Mouse (Mus musculus) erythroid progenitor cell, adult 5-6 weeks (primary cell): ENCODE measurements around the gene Nadk. TPM values are rescaled to one million over a fixed set of nuclear protein-coding genes. Genes with fewer than 3 reads are reported as not detected.

Experiments
- ATAC-seq: replicated peaks from 2 replicates; pipeline ENCODE4 v1.8.0; 2016; ENCODE audit warnings: moderate number of reproducible peaks, mild to moderate bottlenecking, moderate TSS enrichment, inconsistent platforms; ENCODE audit not compliant: poor library complexity, low FRiP score, severe bottlenecking
- total RNA-seq, 2 experiments: library from RNA; stranded (forward) in 1 of 2; stranded (reverse) in 1 of 2; fragments of 150-400 nt in 1 of 2; fragments of 186-747, 209-891 nt in 1 of 2; gene quantifications; 2 replicates each; pipeline versions ENCODE4 v1.2.3 to v1.2.4; 2015 to 2017; ENCODE audit warnings: low replicate concordance in 2 of 2

Nadk gene
- total RNA-seq, 2 experiments from 2014 or later, result 12.9 to 26.0 TPM

GRCm38 (mm10) chr4:155599901-155600825 is 38.0 kb downstream of the Nadk start:
- no peak for ATAC-seq

- peak; percentile 88 for ATAC-seq
Measured at GRCm38 (mm10) chr4:155601091-155601996, 39.2 kb downstream of the Nadk start, which contains the start of gene Slc35e2. TSS of gene Slc35e2 (plus strand) at chr4:155601416.

- no peak for ATAC-seq
Measured at GRCm38 (mm10) chr4:155601997-155602456, 39.8 kb downstream of the Nadk start.

GRCm38 (mm10) chr4:155602753-155603152 is 40.6 kb downstream of the Nadk start:
- no peak for ATAC-seq

GRCm38 (mm10) chr4:155603801-155604200 is 41.6 kb downstream of the Nadk start:
- ATAC-seq, result no peak

GRCm38 (mm10) chr4:155605132-155605531 is 43.0 kb downstream of the Nadk start:
- ATAC-seq, result no peak

- ATAC-seq, result no peak
Measured at GRCm38 (mm10) chr4:155606825-155607224, 44.6 kb downstream of the Nadk start.

- no peak for ATAC-seq
Measured at GRCm38 (mm10) chr4:155611860-155612259, 49.7 kb downstream of the Nadk start.

- no peak for ATAC-seq
Measured at GRCm38 (mm10) chr4:155613264-155613663, 51.1 kb downstream of the Nadk start.

GRCm38 (mm10) chr4:155618321-155618720 is 56.1 kb downstream of the Nadk start:
- 0 out of 2 replicates have a peak, but pooled peaks have one; percentile 55 for ATAC-seq

GRCm38 (mm10) chr4:155624338-155625291 is 62.4 kb downstream of the Nadk start, which contains the start of gene Cdk11b:
TSS of gene Cdk11b (plus strand) at chr4:155624854.
- peak; percentile 97 for ATAC-seq

GRCm38 (mm10) chr4:155630267-155630666 is 68.1 kb downstream of the Nadk start:
- ATAC-seq, result no peak

GRCm38 (mm10) chr4:155635766-155636499 is 73.8 kb downstream of the Nadk start:
- ATAC-seq, result no peak

Other genes with a start within 250 kb of the Nadk start
- gene Prkcz, start 201.0 kb upstream of the Nadk start, total RNA-seq (2015; ENCODE audit: low replicate concordance), result 12.2 TPM in 1 of 2 replicates, not detected in the other
- not detected in 2 replicates for gene Prkcz, start 201.0 kb upstream of the Nadk start, total RNA-seq (2017; ENCODE audit: low replicate concordance)
- not detected in 2 replicates for gene Gabrd, start 164.3 kb upstream of the Nadk start, total RNA-seq (2015; ENCODE audit: low replicate concordance)
- not detected in 2 replicates for gene Gabrd, start 164.3 kb upstream of the Nadk start, total RNA-seq (2017; ENCODE audit: low replicate concordance)
- not detected in 2 replicates for gene Cfap74, start 153.2 kb upstream of the Nadk start, total RNA-seq (2015; ENCODE audit: low replicate concordance)
- not detected in 2 replicates for gene Cfap74, start 153.2 kb upstream of the Nadk start, total RNA-seq (2017; ENCODE audit: low replicate concordance)
- gene Tmem52, start 93.3 kb upstream of the Nadk start, total RNA-seq (2015; ENCODE audit: low replicate concordance), result not detected in 2 replicates
- gene Tmem52, start 93.3 kb upstream of the Nadk start, total RNA-seq (2017; ENCODE audit: low replicate concordance), result not detected in 2 replicates
- gene Gnb1, start 71.0 kb upstream of the Nadk start, total RNA-seq (2015; ENCODE audit: low replicate concordance), result 95.2 and 108 TPM in 2 replicates
- 24.6 and 31.3 TPM in 2 replicates for gene Gnb1, start 71.0 kb upstream of the Nadk start, total RNA-seq (2017; ENCODE audit: low replicate concordance)
- 10.9 and 31.4 TPM in 2 replicates for gene Slc35e2, start 39.0 kb downstream of the Nadk start, total RNA-seq (2015; ENCODE audit: low replicate concordance)
- gene Slc35e2, start 39.0 kb downstream of the Nadk start, total RNA-seq (2017; ENCODE audit: low replicate concordance), result 12.2 and 14.1 TPM in 2 replicates
- gene Cdk11b, start 62.5 kb downstream of the Nadk start, total RNA-seq (2015; ENCODE audit: low replicate concordance), result 28.5 and 59.5 TPM in 2 replicates
- gene Cdk11b, start 62.5 kb downstream of the Nadk start, total RNA-seq (2017; ENCODE audit: low replicate concordance), result 53.6 and 56.3 TPM in 2 replicates
- not detected in 2 replicates for gene Gm10563, start 83.0 kb downstream of the Nadk start, total RNA-seq (2015; ENCODE audit: low replicate concordance)
- not detected in 2 replicates for gene Gm10563, start 83.0 kb downstream of the Nadk start, total RNA-seq (2017; ENCODE audit: low replicate concordance)
- gene Mmp23, start 91.0 kb downstream of the Nadk start, total RNA-seq (2015; ENCODE audit: low replicate concordance), result not detected in 2 replicates
- not detected in 2 replicates for gene Mmp23, start 91.0 kb downstream of the Nadk start, total RNA-seq (2017; ENCODE audit: low replicate concordance)
- 0.84 and 2.9 TPM in 2 replicates for gene Mib2, start 106.8 kb downstream of the Nadk start, total RNA-seq (2015; ENCODE audit: low replicate concordance)
- gene Mib2, start 106.8 kb downstream of the Nadk start, total RNA-seq (2017; ENCODE audit: low replicate concordance), result 3.2 and 6.6 TPM in 2 replicates
- not detected in 2 replicates for gene Fndc10, start 132.0 kb downstream of the Nadk start, total RNA-seq (2015; ENCODE audit: low replicate concordance)
- gene Fndc10, start 132.0 kb downstream of the Nadk start, total RNA-seq (2017; ENCODE audit: low replicate concordance), result not detected in 2 replicates
- 44.9 and 65.6 TPM in 2 replicates for gene Ssu72, start 142.4 kb downstream of the Nadk start, total RNA-seq (2015; ENCODE audit: low replicate concordance)
- 37.0 and 57.2 TPM in 2 replicates for gene Ssu72, start 142.4 kb downstream of the Nadk start, total RNA-seq (2017; ENCODE audit: low replicate concordance)
- not detected in 2 replicates for gene Tmem240, start 172.4 kb downstream of the Nadk start, total RNA-seq (2015; ENCODE audit: low replicate concordance)
- not detected in 2 replicates for gene Tmem240, start 172.4 kb downstream of the Nadk start, total RNA-seq (2017; ENCODE audit: low replicate concordance)
- 0.84 and 35.3 TPM in 2 replicates for gene Atad3a, start 198.7 kb downstream of the Nadk start, total RNA-seq (2015; ENCODE audit: low replicate concordance)
- 3.3 and 5.1 TPM in 2 replicates for gene Atad3a, start 198.7 kb downstream of the Nadk start, total RNA-seq (2017; ENCODE audit: low replicate concordance)
- not detected in 2 replicates for gene Vwa1, start 212.3 kb downstream of the Nadk start, total RNA-seq (2015; ENCODE audit: low replicate concordance)
- 0.68 TPM in 1 of 2 replicates, not detected in the other for gene Vwa1, start 212.3 kb downstream of the Nadk start, total RNA-seq (2017; ENCODE audit: low replicate concordance)
- 0.42 and 1.1 TPM in 2 replicates for gene Tmem88b, start 223.5 kb downstream of the Nadk start, total RNA-seq (2015; ENCODE audit: low replicate concordance)
- 0.83 and 1.3 TPM in 2 replicates for gene Tmem88b, start 223.5 kb downstream of the Nadk start, total RNA-seq (2017; ENCODE audit: low replicate concordance)
- not detected in 2 replicates for gene Ankrd65, start 228.1 kb downstream of the Nadk start, total RNA-seq (2015; ENCODE audit: low replicate concordance)
- gene Ankrd65, start 228.1 kb downstream of the Nadk start, total RNA-seq (2017; ENCODE audit: low replicate concordance), result 1.0 and 9.8 TPM in 2 replicates
- 127 and 129 TPM in 2 replicates for gene Mrpl20, start 240.5 kb downstream of the Nadk start, total RNA-seq (2015; ENCODE audit: low replicate concordance)
- gene Mrpl20, start 240.5 kb downstream of the Nadk start, total RNA-seq (2017; ENCODE audit: low replicate concordance), result 30.7 and 31.2 TPM in 2 replicates